Mouse (Mus musculus): ENCODE data around the gene Kcnab1. TPM values are rescaled to one million over a fixed set of nuclear protein-coding genes. Genes with fewer than 3 reads are reported as not detected.

Kcnab1 gene
- polyA plus RNA-seq, 1 experiment from 2014 or later = 16.8 TPM

DNA sequence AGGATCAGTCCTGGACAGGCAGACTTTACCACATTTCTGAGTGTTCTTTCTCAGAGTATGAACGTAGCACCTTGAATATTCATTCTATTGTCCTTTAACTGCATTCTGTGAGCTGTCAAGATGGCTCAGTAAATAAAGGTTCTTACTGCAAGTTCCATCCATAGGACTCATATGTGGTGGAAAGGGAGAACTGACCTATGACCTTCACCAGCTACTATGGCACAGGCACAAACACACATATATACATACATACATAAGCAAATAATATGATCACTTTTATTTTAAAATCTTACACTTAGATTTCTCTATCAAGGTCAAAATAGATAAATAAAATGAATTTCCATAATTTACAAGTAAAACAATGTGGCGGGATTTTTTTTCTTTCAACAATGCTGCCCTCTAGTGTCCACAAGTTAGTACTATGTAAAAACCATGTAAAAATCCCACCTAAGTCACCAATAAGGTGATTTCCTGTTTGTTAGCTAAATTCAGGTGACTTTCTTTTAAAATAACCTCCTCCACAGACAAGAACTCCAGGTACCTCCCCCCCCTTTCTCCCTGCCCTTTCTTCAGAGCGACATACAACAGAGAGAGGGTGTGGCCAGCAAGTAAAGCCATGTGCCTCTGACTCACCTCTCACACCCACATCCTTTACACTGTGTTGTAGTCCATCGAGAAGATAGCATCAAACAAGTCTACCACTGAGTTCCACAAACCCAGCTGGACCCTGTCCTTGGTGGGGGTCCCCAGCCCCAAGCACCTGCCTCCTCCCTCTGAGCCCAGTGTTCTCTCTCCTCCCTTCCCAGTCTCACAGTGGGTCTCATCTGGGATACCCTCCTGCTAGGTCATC, 243.3 kb downstream of the Kcnab1 start:
- peak; percentile 39; the same call in 1 of the 2 replicates for ATAC-seq (ENCODE audit: low read depth)
- H3K4me3 ChIP-seq (ENCODE audit: low read depth, low read length) = no peak overlapping the region
- 61% methylated on average over 4 of the region's 4 CpGs for WGBS
- no peak overlapping the region for H3K27ac ChIP-seq (ENCODE audit: low read depth, low read length)
- H3K9me3 ChIP-seq (ENCODE audit: control insufficient read depth, low read length) = no peaks in the 10 kb centered on the region
- H3K9ac ChIP-seq (replicated peaks; ENCODE audit: low read depth, low read length) = no peak overlapping the region
- H3K4me2 ChIP-seq (ENCODE audit: low read depth, low read length) = no peak overlapping the region
- no peaks in the 10 kb centered on the region for H3K27me3 ChIP-seq (ENCODE audit: control insufficient read depth, insufficient read depth, low read length)
- H3K4me1 ChIP-seq (ENCODE audit: control insufficient read depth, insufficient read depth, low read length) = no peaks in the 10 kb centered on the region
- no peaks in the 10 kb centered on the region for H3K36me3 ChIP-seq (ENCODE audit: control insufficient read depth, insufficient read depth, low read length)

DNA sequence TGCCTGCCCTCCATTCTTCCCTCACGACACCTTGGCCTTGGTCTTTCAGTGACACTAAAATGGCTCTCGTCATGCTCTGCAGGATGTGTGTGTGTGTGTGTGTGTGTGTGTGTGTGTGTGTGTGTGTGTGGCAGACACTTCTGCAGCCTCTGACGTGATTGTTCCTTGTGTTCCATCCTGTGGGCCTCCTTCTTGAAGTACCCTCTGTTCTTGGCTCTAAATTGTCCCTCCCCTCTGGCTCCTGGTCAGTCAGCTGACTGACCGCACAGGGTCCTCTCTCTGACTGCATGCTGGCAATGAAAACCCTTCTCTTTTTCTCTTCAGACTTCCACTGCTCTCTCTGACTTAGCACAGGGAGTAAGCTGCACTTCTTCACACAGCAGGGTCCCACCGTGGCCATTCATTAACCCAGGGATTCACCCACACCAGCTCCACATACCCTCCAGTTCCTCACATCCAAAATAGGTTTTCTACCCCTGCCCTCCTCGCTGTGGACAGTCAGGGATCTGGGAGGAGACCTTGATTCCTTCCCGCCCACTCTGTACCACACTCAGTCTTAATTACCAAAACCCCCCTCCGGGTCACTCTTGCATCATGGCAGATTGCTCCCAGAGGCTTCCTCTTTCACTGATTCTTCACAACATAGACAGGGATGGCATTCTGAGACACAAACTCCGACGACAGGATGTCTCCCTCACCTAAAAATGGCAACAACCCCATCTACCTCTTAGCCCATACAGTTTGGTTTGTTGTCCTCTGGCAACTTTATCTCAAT, 244.3 kb downstream of the Kcnab1 start:
- H3K4me3 ChIP-seq (ENCODE audit: low read depth, low read length) = no peak overlapping the region
- H3K9me3 ChIP-seq (ENCODE audit: control insufficient read depth, low read length) = no peaks in the 10 kb centered on the region
- H3K27ac ChIP-seq (ENCODE audit: low read depth, low read length) = no peak overlapping the region
- H3K4me1 ChIP-seq (ENCODE audit: control insufficient read depth, insufficient read depth, low read length) = no peaks in the 10 kb centered on the region
- peak; percentile 25; the same call in 1 of the 2 replicates for ATAC-seq (ENCODE audit: low read depth)
- no peaks in the 10 kb centered on the region for H3K27me3 ChIP-seq (ENCODE audit: control insufficient read depth, insufficient read depth, low read length)
- H3K9ac ChIP-seq (replicated peaks; ENCODE audit: low read depth, low read length) = no peak overlapping the region
- H3K4me2 ChIP-seq (ENCODE audit: low read depth, low read length) = no peak overlapping the region
- H3K36me3 ChIP-seq (ENCODE audit: control insufficient read depth, insufficient read depth, low read length) = no peaks in the 10 kb centered on the region
- WGBS = 69% methylated on average over 10 of the region's 10 CpGs

DNA sequence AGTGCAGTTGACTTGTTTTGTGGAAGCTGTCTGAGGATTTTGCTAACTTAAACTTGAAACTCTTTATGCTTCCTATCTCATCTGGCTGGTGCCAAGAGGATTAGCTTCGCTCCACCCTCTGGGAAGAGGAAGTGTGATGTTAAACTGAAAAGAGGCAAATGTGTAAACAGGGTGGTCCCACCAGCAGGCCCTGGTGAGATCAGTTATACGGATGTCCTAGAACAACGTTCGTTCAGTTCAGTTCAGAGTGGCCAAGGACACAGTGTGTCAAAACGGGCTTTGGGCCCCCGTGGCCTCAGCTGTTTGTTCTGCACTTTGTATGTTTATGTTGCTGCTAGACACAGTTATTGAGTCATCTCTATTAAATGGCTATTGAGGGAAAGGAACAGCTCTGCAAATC, 246.3 kb downstream of the Kcnab1 start:
- Histone ChIP-seq H3K9ac (replicated peaks; ENCODE audit: low read depth, low read length) (no peak overlapping the region), H3K36me3 (ENCODE audit: control insufficient read depth, insufficient read depth, low read length) (no peaks in the 10 kb centered on the region), H3K4me1 (ENCODE audit: control insufficient read depth, insufficient read depth, low read length) (no peaks in the 10 kb centered on the region), H3K27ac (ENCODE audit: low read depth, low read length) (no peak overlapping the region), H3K4me3 (ENCODE audit: low read depth, low read length) (no peak overlapping the region), H3K27me3 (ENCODE audit: control insufficient read depth, insufficient read depth, low read length) (no peaks in the 10 kb centered on the region), H3K4me2 (ENCODE audit: low read depth, low read length) (no peak overlapping the region), H3K9me3 (ENCODE audit: control insufficient read depth, low read length) (no peaks in the 10 kb centered on the region)
- no peak for ATAC-seq (ENCODE audit: low read depth)
- WGBS = 81% methylated on average over 6 of the region's 6 CpGs

DNA sequence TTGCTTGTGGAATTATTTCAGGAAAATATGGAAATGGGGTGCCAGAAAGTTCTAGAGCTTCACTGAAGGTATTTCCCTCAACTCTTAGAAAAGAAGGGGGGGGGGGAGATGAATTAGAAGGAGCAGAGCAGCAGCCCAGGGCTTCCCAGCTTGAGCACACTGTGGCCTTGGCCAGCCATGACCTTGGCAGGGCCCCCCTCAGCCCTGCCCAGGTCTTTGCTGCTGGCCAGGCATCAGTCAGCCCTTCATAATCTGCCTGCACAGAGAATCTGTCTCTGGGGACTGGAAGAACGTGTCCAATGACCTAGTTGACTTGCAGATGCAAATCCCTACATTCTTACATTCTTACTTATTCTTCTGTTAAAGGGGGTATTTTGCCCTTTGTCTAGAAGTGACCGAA, 249.1 kb downstream of the Kcnab1 start:
- no peak for ATAC-seq (ENCODE audit: low read depth)
- H3K27me3 ChIP-seq (ENCODE audit: control insufficient read depth, insufficient read depth, low read length) = no peaks in the 10 kb centered on the region
- H3K36me3 ChIP-seq (ENCODE audit: control insufficient read depth, insufficient read depth, low read length) = no peaks in the 10 kb centered on the region
- H3K4me2 ChIP-seq (ENCODE audit: low read depth, low read length) = no peak overlapping the region
- H3K4me3 ChIP-seq (ENCODE audit: low read depth, low read length) = no peak overlapping the region
- H3K27ac ChIP-seq (ENCODE audit: low read depth, low read length) = no peak overlapping the region
- no peaks in the 10 kb centered on the region for H3K9me3 ChIP-seq (ENCODE audit: control insufficient read depth, low read length)
- 67% methylated on average over 2 of the region's 2 CpGs for whole genome bisulfite sequencing
- no peaks in the 10 kb centered on the region for H3K4me1 ChIP-seq (ENCODE audit: control insufficient read depth, insufficient read depth, low read length)
- H3K9ac ChIP-seq (replicated peaks; ENCODE audit: low read depth, low read length) = no peak overlapping the region

DNA sequence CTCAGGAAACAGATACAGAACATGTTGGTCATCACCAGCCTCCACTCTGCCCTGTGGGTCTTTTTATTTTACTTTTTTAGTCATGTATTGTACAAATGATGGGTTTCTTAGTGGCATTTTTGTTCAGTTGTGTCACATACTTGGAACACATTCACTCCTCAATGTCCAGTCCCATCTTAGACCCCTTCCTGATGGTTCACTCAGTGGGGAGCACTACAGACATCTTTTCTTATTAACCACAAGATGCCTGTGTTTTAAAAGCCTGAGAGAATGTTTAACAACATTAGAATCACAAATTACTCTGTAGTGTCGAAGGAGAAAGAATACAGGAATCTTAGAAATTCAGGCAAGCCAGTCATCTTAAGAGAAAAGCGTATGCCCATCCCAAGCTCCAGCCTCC, 249.7 kb downstream of the Kcnab1 start:
- Histone ChIP-seq H3K27ac (ENCODE audit: low read depth, low read length) (no peak overlapping the region), H3K4me2 (ENCODE audit: low read depth, low read length) (no peak overlapping the region), H3K36me3 (ENCODE audit: control insufficient read depth, insufficient read depth, low read length) (no peaks in the 10 kb centered on the region), H3K27me3 (ENCODE audit: control insufficient read depth, insufficient read depth, low read length) (no peaks in the 10 kb centered on the region), H3K9me3 (ENCODE audit: control insufficient read depth, low read length) (no peaks in the 10 kb centered on the region), H3K4me3 (ENCODE audit: low read depth, low read length) (no peak overlapping the region), H3K4me1 (ENCODE audit: control insufficient read depth, insufficient read depth, low read length) (no peaks in the 10 kb centered on the region), H3K9ac (replicated peaks; ENCODE audit: low read depth, low read length) (no peak overlapping the region)
- 83% methylated on average over 2 of the region's 2 CpGs for WGBS
- no peak for ATAC-seq (ENCODE audit: low read depth)

DNA sequence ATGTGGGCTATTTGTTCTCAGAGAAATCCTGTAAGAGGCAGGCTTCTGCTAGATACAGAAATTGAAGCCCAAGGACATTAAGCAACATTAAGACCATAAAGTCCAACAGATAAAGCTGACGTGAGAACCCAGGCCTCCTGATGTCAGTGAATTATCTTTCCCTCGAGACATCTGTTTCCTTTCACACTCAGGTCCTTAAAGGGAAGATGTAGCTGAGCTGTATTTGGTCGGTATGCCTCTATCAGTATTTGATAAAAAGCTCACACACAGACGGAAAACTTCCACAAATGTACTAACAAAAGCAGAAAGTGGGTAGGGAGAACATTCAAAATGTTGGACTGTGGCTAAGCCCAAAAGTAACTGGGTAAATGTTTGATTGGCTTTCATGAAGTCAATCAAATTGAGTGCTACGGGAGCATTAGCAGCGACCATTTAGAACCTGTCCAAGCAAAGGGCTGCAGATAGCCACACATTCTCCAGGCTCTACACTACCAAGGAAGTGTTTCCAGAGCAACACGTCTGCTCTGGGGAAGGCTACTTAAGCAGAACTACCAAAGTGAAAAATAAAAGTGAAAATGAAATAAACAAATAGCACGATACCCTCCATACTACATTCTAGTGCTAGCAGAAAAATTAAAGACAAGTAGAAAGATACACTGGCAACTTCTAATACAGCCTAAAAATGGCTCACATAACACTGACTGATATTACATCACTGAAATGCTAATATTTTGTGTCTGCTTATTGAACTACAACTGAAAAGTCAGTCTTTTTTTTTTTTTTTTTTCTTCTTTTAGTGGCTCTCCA, 251.2 kb downstream of the Kcnab1 start:
- no peaks in the 10 kb centered on the region for H3K4me1 ChIP-seq (ENCODE audit: control insufficient read depth, insufficient read depth, low read length)
- 69% methylated on average over 8 of the region's 8 CpGs for WGBS
- H3K27ac ChIP-seq (ENCODE audit: low read depth, low read length) = no peak overlapping the region
- no peaks in the 10 kb centered on the region for H3K9me3 ChIP-seq (ENCODE audit: control insufficient read depth, low read length)
- ATAC-seq (ENCODE audit: low read depth) = no peak
- no peak overlapping the region for H3K9ac ChIP-seq (replicated peaks; ENCODE audit: low read depth, low read length)
- no peak overlapping the region for H3K4me3 ChIP-seq (ENCODE audit: low read depth, low read length)
- H3K4me2 ChIP-seq (ENCODE audit: low read depth, low read length) = no peak overlapping the region
- no peaks in the 10 kb centered on the region for H3K36me3 ChIP-seq (ENCODE audit: control insufficient read depth, insufficient read depth, low read length)
- no peaks in the 10 kb centered on the region for H3K27me3 ChIP-seq (ENCODE audit: control insufficient read depth, insufficient read depth, low read length)

DNA sequence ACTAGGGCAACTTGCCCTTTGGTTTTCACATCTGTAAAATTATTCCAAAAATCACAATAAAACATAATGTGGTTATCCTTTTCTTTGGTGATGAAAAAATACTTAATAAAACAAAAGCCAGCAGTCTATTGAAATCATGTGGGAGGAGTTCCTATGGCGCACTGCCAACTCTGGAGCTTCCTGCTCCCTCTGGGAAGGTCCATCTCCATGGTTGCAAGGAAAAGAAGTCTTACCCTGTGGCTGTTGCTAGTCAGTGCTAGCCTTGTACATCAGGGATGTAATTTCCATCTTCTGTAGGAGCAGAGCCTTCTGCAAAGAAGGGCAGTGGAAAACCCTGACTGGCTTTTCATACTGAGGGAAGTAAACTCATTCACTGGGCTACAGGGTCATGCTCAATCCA, 254.3 kb downstream of the Kcnab1 start:
- H3K9ac ChIP-seq (replicated peaks; ENCODE audit: low read depth, low read length) = no peak overlapping the region
- 95% methylated on average over 1 of the region's 1 CpGs for WGBS
- no peaks in the 10 kb centered on the region for H3K27me3 ChIP-seq (ENCODE audit: control insufficient read depth, insufficient read depth, low read length)
- no peak overlapping the region for H3K27ac ChIP-seq (ENCODE audit: low read depth, low read length)
- no peak overlapping the region for H3K4me2 ChIP-seq (ENCODE audit: low read depth, low read length)
- H3K4me1 ChIP-seq (ENCODE audit: control insufficient read depth, insufficient read depth, low read length) = no peaks in the 10 kb centered on the region
- ATAC-seq (ENCODE audit: low read depth) = no peak
- H3K4me3 ChIP-seq (ENCODE audit: low read depth, low read length) = no peak overlapping the region
- H3K9me3 ChIP-seq (ENCODE audit: control insufficient read depth, low read length) = no peaks in the 10 kb centered on the region
- no peaks in the 10 kb centered on the region for H3K36me3 ChIP-seq (ENCODE audit: control insufficient read depth, insufficient read depth, low read length)

DNA sequence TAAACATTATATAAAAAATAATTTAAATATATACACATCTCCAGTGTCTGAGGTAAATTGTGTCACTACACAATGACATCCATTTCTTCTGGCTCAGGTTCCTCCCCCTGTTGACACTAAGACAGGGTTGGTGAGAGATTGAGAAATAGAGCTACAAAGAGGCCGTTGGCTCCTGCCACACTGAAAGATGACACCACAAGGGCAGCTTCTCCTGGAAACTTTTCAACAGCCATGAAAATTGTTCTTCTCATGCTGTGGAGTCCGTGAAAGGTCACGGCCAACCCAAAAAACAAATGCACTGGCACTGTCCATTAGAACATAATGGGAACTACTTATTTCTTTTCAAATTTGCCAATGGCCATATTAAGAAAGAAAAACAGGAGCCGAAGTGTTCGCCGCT, 256.0 kb downstream of the Kcnab1 start:
- Histone ChIP-seq H3K27me3 (ENCODE audit: control insufficient read depth, insufficient read depth, low read length) (no peaks in the 10 kb centered on the region), H3K9me3 (ENCODE audit: control insufficient read depth, low read length) (no peaks in the 10 kb centered on the region), H3K9ac (replicated peaks; ENCODE audit: low read depth, low read length) (no peak overlapping the region), H3K36me3 (ENCODE audit: control insufficient read depth, insufficient read depth, low read length) (no peaks in the 10 kb centered on the region), H3K4me3 (ENCODE audit: low read depth, low read length) (no peak overlapping the region), H3K27ac (ENCODE audit: low read depth, low read length) (no peak overlapping the region), H3K4me1 (ENCODE audit: control insufficient read depth, insufficient read depth, low read length) (no peaks in the 10 kb centered on the region), H3K4me2 (ENCODE audit: low read depth, low read length) (no peak overlapping the region)
- WGBS = 62% methylated on average over 6 of the region's 6 CpGs
- ATAC-seq (ENCODE audit: low read depth) = no peak

All from neural tube, embryonic 14.5 days (tissue).